Mouse (Mus musculus) MEL (cell line): Measurements from ENCODE around the gene Comt.

Experiments used
- CHD1 ChIP-seq: IDR thresholded peaks from 2 replicates; pipeline ENCODE4 v1.6.1; 2012; ENCODE audit warnings: low read depth, mild to moderate bottlenecking, inconsistent platforms, low read length, improper control_type of control experiment
- CTCF ChIP-seq, 3 experiments: IDR thresholded peaks in 2 of 3; conservative IDR thresholded peaks in 1 of 3; 2 replicates each; pipeline ENCODE4 v1.5.1; 2011 to 2012; ENCODE audit warnings: low read length in 3 of 3, low read depth in 2 of 3, mild to moderate bottlenecking in 2 of 3, improper control_type of control experiment in 1 of 3, inconsistent platforms in 1 of 3, mixed read lengths in 1 of 3, moderate library complexity in 1 of 3; ENCODE audit not compliant: control insufficient read depth in 1 of 3, insufficient read depth in 1 of 3, poor library complexity in 1 of 3, severe bottlenecking in 1 of 3
- MAX ChIP-seq: IDR thresholded peaks from 2 replicates; pipeline ENCODE4 v1.6.1; 2011; ENCODE audit warnings: low read length, improper control_type of control experiment
- MEF2A ChIP-seq: IDR thresholded peaks from 2 replicates; pipeline ENCODE4 v1.6.1; 2014; ENCODE audit warnings: low read depth, mild to moderate bottlenecking, inconsistent platforms, low read length, improper control_type of control experiment; ENCODE audit not compliant: poor library complexity, insufficient replicate concordance, severe bottlenecking; ENCODE audit errors: extremely low read depth
- MYB ChIP-seq: IDR thresholded peaks from 2 replicates; pipeline ENCODE4 v1.6.1; 2011; ENCODE audit warnings: mild to moderate bottlenecking, low read depth, low read length, improper control_type of control experiment
- POLR2A ChIP-seq, 2 experiments: IDR thresholded peaks; 2 replicates each; pipeline ENCODE4 v1.6.1; 2011 to 2012; ENCODE audit warnings: low read length in 2 of 2, mild to moderate bottlenecking in 2 of 2, control low read depth in 1 of 2, improper control_type of control experiment in 1 of 2, low read depth in 1 of 2, moderate library complexity in 1 of 2; ENCODE audit not compliant: control insufficient read depth in 1 of 2, insufficient read depth in 1 of 2, poor library complexity in 1 of 2
- POLR2AphosphoS2 ChIP-seq: IDR thresholded peaks from 2 replicates; pipeline ENCODE4 v1.6.1; 2011; ENCODE audit warnings: low read length, improper control_type of control experiment
- POLR2AphosphoS5 ChIP-seq: IDR thresholded peaks from 2 replicates; pipeline ENCODE4 v1.6.1; 2012; ENCODE audit warnings: low read depth, borderline replicate concordance, mild to moderate bottlenecking, inconsistent platforms, low read length, moderate library complexity, mixed read lengths
- TCF12 ChIP-seq: IDR thresholded peaks from 2 replicates; pipeline ENCODE4 v1.6.1; 2014; ENCODE audit warnings: low read depth, mild to moderate bottlenecking, inconsistent platforms, low read length, improper control_type of control experiment, moderate library complexity

DNA sequence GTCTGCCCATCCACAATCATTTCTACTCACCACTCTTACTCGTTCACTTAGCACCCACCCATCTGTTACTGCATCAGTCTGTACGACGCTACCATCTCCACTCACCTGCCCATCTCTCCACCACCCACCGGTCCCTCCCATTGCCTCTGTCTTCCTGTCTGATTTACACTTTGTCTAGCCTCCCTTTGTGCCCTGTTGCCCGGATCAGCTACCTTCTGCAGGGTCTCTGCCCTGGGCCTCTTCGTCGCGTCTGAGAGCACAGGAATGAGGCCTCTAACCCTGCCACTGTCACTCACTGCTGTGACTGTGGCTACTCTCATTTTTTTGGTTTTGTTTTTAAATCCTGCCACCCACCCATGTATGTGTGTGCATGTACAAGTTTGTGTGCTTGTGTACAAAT is 42.0 kb downstream of the Comt start:
- TF ChIP-seq CHD1 (no peak), MYB (no peak), MAX (no peak), MEF2A (no peak), POLR2A (IDR thresholded peaks at IDR 0.05; ENCODE audit: control insufficient read depth in 1 of 2, insufficient read depth in 1 of 2, low read depth in 1 of 2, low read length in 2 of 2, poor library complexity in 1 of 2) (no peak), POLR2AphosphoS5 (no peak), TCF12 (no peak), CTCF (IDR thresholded peaks at IDR 0.05 in 2 of 3, conservative IDR thresholded peaks at IDR 0.05 in 1 of 3; ENCODE audit: control insufficient read depth in 1 of 3, insufficient read depth in 1 of 3, low read depth in 2 of 3, low read length in 3 of 3, poor library complexity in 1 of 3, severe bottlenecking in 1 of 3) (no peak), POLR2AphosphoS2 (no peak)
